Mouse (Mus musculus) forebrain, embryonic 14.5 days (tissue): ENCODE data around the gene Atg13. TPM values are rescaled to one million over a fixed set of nuclear protein-coding genes. Genes with fewer than 3 reads are reported as not detected.

Experiments
- ATAC-seq: fragments of 200-750 bp; cut with Nextera tagmentation; 2 replicates; pipeline ENCODE4 v1.8.0; 2017; ENCODE audit warnings: mild to moderate bottlenecking, moderate library complexity
- DNase-seq: peaks from one replicate; pipeline ENCODE4 v3.0.0-alpha.2; 2015; ENCODE audit warnings: low spot score
- H3K27ac ChIP-seq: fragments of 300-500 bp; sonication (generic); 2 replicates; pipeline ENCODE4 v1.5.1; 2014; ENCODE audit warnings: low read depth, mild to moderate bottlenecking, control low read depth, low read length, moderate library complexity
- H3K27me3 ChIP-seq: fragments of 300-500 bp; sonication (generic); replicated peaks from 2 replicates; pipeline ENCODE4 v1.6.1; 2014; ENCODE audit warnings: low read length, control low read depth, mixed read lengths; ENCODE audit not compliant: control insufficient read depth, insufficient read depth
- H3K36me3 ChIP-seq: fragments of 300-500 bp; sonication (generic); 2 replicates; pipeline ENCODE4 v1.6.1; 2014; ENCODE audit warnings: low read length, control low read depth; ENCODE audit not compliant: control insufficient read depth, insufficient read depth
- H3K4me1 ChIP-seq: fragments of 300-500 bp; sonication (generic); 2 replicates; pipeline ENCODE4 v1.6.1; 2014; ENCODE audit warnings: antibody characterized with exemption, low read length, control low read depth; ENCODE audit not compliant: control insufficient read depth, insufficient read depth
- H3K4me2 ChIP-seq: fragments of 300-500 bp; sonication (generic); 2 replicates; pipeline ENCODE4 v1.6.1; 2014; ENCODE audit warnings: mild to moderate bottlenecking, control low read depth, low read length
- H3K4me3 ChIP-seq: fragments of 300-500 bp; sonication (generic); 2 replicates; pipeline ENCODE4 v1.5.1; 2014; ENCODE audit warnings: low read depth, low read length, control low read depth
- H3K9ac ChIP-seq: fragments of 300-500 bp; sonication (generic); 2 replicates; pipeline ENCODE4 v1.6.1; 2014; ENCODE audit warnings: mild to moderate bottlenecking, low read length, control low read depth, moderate library complexity
- H3K9me3 ChIP-seq: fragments of 300-500 bp; sonication (generic); replicated peaks from 2 replicates; pipeline ENCODE4 v1.6.1; 2016; ENCODE audit warnings: low read length, control low read depth, mixed read lengths; ENCODE audit not compliant: control insufficient read depth
- WGBS: fragments of 180-500 bp; shearing (Covaris S2); extraction: QIAGEN DNeasy Blood & Tissue Kit; methylation state at CpG from one replicate; pipeline ENCODE4 v1.1.7; 2014; 5-methylcytosine and 5-hydroxymethylcytosine counted together
- polyA plus RNA-seq: library from polyadenylated mRNA; unstranded; fragments of >200 nt; fragmentation: Nextera tagmentation; extraction: Ambion mirVana; gene quantifications from 2 replicates; pipeline ENCODE4 v1.2.1, GENCODE M21; 2014

The Atg13 gene
- polyA plus RNA-seq, 1 experiment from 2014 or later, result 40.4 TPM

DNA sequence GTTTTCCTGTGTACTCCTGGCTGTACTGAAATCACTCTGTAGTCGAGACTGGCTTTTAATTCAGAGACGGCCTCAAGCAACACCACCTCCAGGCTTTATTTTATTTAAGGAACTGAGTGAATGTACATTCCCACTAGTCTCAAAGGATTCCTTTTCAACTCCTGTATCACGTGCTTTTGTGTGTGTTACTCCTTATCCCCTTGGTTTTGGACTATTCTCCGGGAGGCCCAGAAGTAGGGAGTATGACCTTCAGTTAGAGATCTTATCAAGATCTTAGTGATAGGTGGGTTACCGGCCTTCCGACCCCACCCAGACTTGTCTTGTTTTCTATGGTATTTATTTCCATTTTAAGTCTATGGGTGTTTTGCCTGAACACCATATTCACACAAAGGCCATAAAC, 4.6 kb downstream of the Atg13 start:
- H3K9me3 ChIP-seq, result no peaks in the 10 kb centered on the region
- DNase-seq (no peak), ATAC-seq (no peak)
- no peak overlapping the region for H3K9ac ChIP-seq
- 88% methylated on average over 6 of the region's 6 CpGs for WGBS
- H3K4me3 ChIP-seq, result no peak overlapping the region
- H3K27ac ChIP-seq, result no peak overlapping the region
- H3K27me3 ChIP-seq, result no peaks in the 10 kb centered on the region
- H3K4me2 ChIP-seq, result no peak overlapping the region
- peaks cover 6% of the 10 kb centered on the region; the same call in 1 of the 2 replicates for H3K4me1 ChIP-seq
- no peaks in the 10 kb centered on the region for H3K36me3 ChIP-seq

- ATAC-seq, result no peak
- Histone ChIP-seq H3K27ac (no peak overlapping the region), H3K9ac (no peak overlapping the region), H3K27me3 (no peaks in the 10 kb centered on the region), H3K9me3 (no peaks in the 10 kb centered on the region), H3K36me3 (no peaks in the 10 kb centered on the region), H3K4me1 (no peaks in the 10 kb centered on the region), H3K4me3 (no peak overlapping the region), H3K4me2 (no peak overlapping the region)
- WGBS, result 96% methylated on average over 2 of the region's 2 CpGs
- no peak for DNase-seq
Observed at GRCm38 (mm10) chr2:91701366-91701765, 9.0 kb downstream of the Atg13 start.

DNA sequence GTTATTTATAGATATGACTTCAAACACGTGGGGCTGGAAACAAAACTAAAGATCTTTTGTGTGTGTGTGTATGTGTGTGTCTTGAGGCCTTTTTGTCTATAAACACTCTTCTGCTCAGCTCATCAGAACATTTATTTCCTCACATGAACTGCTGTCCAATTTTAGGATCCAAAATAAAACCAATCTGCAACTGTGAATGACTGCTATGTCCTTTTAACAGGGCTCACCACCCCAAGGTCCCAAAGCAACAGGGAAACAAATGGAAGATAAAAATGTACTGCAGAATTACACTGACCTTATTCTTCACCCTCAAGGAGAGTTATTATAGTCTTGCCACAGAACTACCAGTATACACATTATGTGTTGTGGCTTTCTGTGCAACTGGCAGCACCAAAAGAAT, 11.2 kb downstream of the Atg13 start:
- Histone ChIP-seq H3K36me3 (peaks cover 15% of the 10 kb centered on the region; the same call in 1 of the 2 replicates), H3K4me1 (no peaks in the 10 kb centered on the region), H3K4me3 (no peak overlapping the region), H3K27ac (no peak overlapping the region), H3K9me3 (no peaks in the 10 kb centered on the region), H3K4me2 (no peak overlapping the region), H3K27me3 (no peaks in the 10 kb centered on the region), H3K9ac (no peak overlapping the region)
- no peak for ATAC-seq
- WGBS, result 87% methylated on average over 1 of the region's 1 CpGs
- no peak for DNase-seq

DNA sequence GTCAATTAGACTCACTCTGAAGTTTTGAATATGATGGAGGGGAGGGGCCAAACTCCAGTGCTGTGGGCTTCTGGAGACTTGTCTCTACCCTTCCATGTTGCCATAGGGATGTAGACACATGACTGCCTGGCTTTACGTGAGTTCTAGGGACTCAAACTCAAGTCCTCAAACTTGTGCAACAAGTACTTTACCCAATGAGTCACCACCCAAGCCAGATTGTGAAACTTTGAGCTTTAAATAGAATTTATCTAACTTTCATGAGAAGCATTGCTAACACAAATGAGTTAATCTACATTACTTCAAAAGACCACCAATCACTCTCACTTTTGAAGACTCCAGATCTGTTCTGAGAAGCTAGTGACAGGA, 14.2 kb downstream of the Atg13 start:
- no peak overlapping the region for H3K27ac ChIP-seq
- H3K4me3 ChIP-seq, result no peak overlapping the region
- no peaks in the 10 kb centered on the region for H3K9me3 ChIP-seq
- DNase-seq (no peak), ATAC-seq (no peak)
- H3K9ac ChIP-seq, result no peak overlapping the region
- no peaks in the 10 kb centered on the region for H3K27me3 ChIP-seq
- 96% methylated on average over 1 of the region's 1 CpGs for WGBS
- peaks cover 32% of the 10 kb centered on the region for H3K36me3 ChIP-seq
- no peaks in the 10 kb centered on the region for H3K4me1 ChIP-seq
- H3K4me2 ChIP-seq, result no peak overlapping the region

DNA sequence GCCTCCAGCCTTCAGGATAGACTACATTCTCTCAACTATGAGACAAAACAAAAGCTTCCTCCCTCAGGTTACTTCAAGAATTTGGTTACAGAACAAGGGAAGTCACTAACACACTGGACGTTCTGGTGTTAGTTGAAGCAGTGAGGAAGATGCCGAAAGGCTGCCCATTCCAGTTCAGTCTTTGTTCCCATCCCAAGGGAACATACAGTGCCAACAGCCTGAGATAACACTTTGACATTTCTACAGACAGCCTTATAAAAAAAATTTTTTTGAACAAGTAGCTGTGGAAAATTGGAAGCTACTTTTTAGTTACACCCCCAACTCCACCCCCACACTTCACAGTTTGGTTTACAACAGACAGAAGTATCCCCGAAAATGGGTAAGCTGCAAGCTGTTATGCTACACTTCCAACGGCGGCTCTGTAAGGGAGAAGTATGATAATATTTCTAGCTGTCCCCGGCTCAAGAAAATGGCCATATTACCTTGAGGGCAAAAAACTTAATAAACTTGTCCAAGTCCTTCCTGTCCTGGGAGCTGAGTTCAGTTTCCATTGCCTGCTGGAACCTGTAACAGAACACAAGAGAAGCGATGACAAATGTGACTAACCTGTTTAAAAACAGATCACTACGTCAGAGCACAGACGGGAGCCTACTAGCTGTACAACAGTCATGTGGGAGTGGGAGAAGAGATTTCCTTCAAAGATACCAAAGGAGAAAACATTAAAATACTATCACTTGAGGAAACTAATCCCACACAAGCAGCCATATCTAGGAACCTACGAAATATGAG, 14.7 kb downstream of the Atg13 start:
- H3K9ac ChIP-seq, result no peak overlapping the region
- no peaks in the 10 kb centered on the region for H3K9me3 ChIP-seq
- H3K36me3 ChIP-seq, result peaks cover 35% of the 10 kb centered on the region
- WGBS, result 94% methylated on average over 10 of the region's 10 CpGs
- H3K27me3 ChIP-seq, result no peaks in the 10 kb centered on the region
- no peak overlapping the region for H3K27ac ChIP-seq
- no peak overlapping the region for H3K4me2 ChIP-seq
- ATAC-seq (no peak), DNase-seq (no peak)
- no peaks in the 10 kb centered on the region for H3K4me1 ChIP-seq
- H3K4me3 ChIP-seq, result no peak overlapping the region

- WGBS, result 88% methylated on average over 7 of the region's 7 CpGs
- H3K9me3 ChIP-seq, result no peaks in the 10 kb centered on the region
- DNase-seq (no peak), ATAC-seq (no peak)
- no peak overlapping the region for H3K4me2 ChIP-seq
- no peaks in the 10 kb centered on the region for H3K27me3 ChIP-seq
- H3K9ac ChIP-seq, result no peak overlapping the region
- H3K4me1 ChIP-seq, result no peaks in the 10 kb centered on the region
- H3K4me3 ChIP-seq, result no peak overlapping the region
- H3K27ac ChIP-seq, result no peak overlapping the region
- H3K36me3 ChIP-seq, result peaks cover 53% of the 10 kb centered on the region
Observed at GRCm38 (mm10) chr2:91689452-91689851, 20.9 kb downstream of the Atg13 start.

GRCm38 (mm10) chr2:91683919-91684318, 26.5 kb downstream of the Atg13 start:
- DNase-seq, result no peak
- Histone ChIP-seq H3K9me3 (no peaks in the 10 kb centered on the region), H3K4me3 (no peak overlapping the region), H3K9ac (no peak overlapping the region), H3K36me3 (peaks cover 70% of the 10 kb centered on the region), H3K4me2 (no peak overlapping the region), H3K4me1 (no peaks in the 10 kb centered on the region), H3K27ac (no peak overlapping the region), H3K27me3 (no peaks in the 10 kb centered on the region)
- no peak for ATAC-seq
- WGBS, result 77% methylated on average over 8 of the region's 8 CpGs

DNA sequence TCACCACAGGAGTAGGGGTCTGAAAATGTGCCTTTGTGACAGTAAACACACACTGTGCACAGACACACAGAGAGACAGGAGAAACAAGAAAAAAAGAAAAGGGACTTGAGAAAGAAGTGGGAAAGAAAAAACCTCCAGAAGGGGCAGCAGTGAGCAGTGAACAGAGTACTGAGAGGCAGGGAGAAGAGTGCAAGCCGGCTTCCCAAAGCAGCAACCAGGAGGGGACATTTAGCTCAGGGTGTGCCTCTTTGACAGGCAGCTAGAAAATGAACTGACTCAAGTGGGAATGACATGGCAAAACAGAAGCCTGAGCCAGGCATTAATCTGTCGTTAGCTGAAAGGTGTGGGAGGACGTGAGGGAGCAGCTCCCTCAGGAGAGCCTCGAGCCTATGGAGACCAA, 27.5 kb downstream of the Atg13 start:
- DNase-seq (peak; percentile 59), ATAC-seq (no peak)
- Histone ChIP-seq H3K4me1 (no peaks in the 10 kb centered on the region), H3K9ac (no peak overlapping the region), H3K27me3 (no peaks in the 10 kb centered on the region), H3K4me2 (no peak overlapping the region), H3K27ac (no peak overlapping the region), H3K36me3 (peaks cover 73% of the 10 kb centered on the region), H3K4me3 (no peak overlapping the region), H3K9me3 (no peaks in the 10 kb centered on the region)
- WGBS, result 52% methylated on average over 4 of the region's 4 CpGs

GRCm38 (mm10) chr2:91676961-91677360, 33.4 kb downstream of the Atg13 start:
- DNase-seq (no peak), ATAC-seq (no peak)
- H3K9me3 ChIP-seq, result no peaks in the 10 kb centered on the region
- H3K4me1 ChIP-seq, result no peaks in the 10 kb centered on the region
- no peak overlapping the region for H3K4me3 ChIP-seq
- H3K27me3 ChIP-seq, result no peaks in the 10 kb centered on the region
- H3K27ac ChIP-seq, result no peak overlapping the region
- H3K4me2 ChIP-seq, result no peak overlapping the region
- peaks cover 92% of the 10 kb centered on the region for H3K36me3 ChIP-seq
- no peak overlapping the region for H3K9ac ChIP-seq
